Mouse (Mus musculus): ENCODE measurements around the gene Ang5. TPM values are rescaled to one million over a fixed set of nuclear protein-coding genes. Genes with fewer than 3 reads are reported as not detected.

Gene Ang5
- total RNA-seq, 4 experiments from 2014 or later, result not detected

Other genes with a start within 250 kb of the Ang5 start
- gene Gm16506, start 229.6 kb upstream of the Ang5 start, total RNA-seq (2022), result not detected
- not detected for gene Gm6526, start 209.2 kb upstream of the Ang5 start, total RNA-seq (2022)
- not detected for gene Gm8180, start 172.3 kb upstream of the Ang5 start, total RNA-seq (2022)
- gene Ear1, start 81.6 kb upstream of the Ang5 start, total RNA-seq (2022), result not detected
- not detected for gene Ear10, start 33.5 kb upstream of the Ang5 start, total RNA-seq (2022)
- gene Gm8113, start 31.7 kb upstream of the Ang5 start, total RNA-seq (2022), result under 1 TPM in 2 of 4 experiments, not detected in 2; 0.16 to 0.28 TPM
- gene Ang6, start 45.2 kb downstream of the Ang5 start, total RNA-seq (2022), result not detected
- gene Ear2, start 145.6 kb downstream of the Ang5 start, total RNA-seq (2022), result not detected
- not detected for gene Gm3327, start 166.8 kb downstream of the Ang5 start, total RNA-seq (2022)
- gene Gm8212, start 240.6 kb downstream of the Ang5 start, total RNA-seq (2022), result not detected

Data from layer of hippocampus, adult 8-10 months (tissue).